Mouse (Mus musculus) megakaryocyte, embryonic 14.5 days (primary cell): ENCODE results near the gene Tsen2.

Experiments used
- FLI1 ChIP-seq: IDR thresholded peaks from 2 replicates; pipeline ENCODE4 v1.6.1; 2012; ENCODE audit warnings: low read length, inconsistent platforms, mixed read lengths
- GATA1 ChIP-seq: IDR thresholded peaks from 3 replicates; pipeline ENCODE4 v1.6.1; 2012; ENCODE audit warnings: mixed read lengths, low read length, inconsistent platforms, borderline replicate concordance

DNA sequence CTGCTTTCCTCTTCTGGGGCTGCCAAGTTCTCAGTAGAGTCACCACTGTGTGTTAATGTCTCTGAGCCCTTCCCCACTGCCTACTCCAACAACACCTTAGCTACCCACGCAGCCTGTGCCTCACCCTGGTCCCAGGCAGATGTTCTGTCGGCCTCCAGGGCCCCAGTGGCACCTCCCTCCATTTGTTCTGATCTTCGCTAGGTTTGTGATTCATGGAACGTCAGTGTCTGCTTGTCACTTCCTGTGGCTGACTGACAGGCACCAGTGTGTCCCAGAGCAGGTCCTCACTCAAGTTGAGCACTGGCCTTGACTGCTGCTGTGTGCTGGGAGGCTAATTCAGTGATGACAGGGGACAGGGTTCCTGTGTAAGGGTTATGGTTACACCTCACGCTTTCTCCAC, 32.9 kb downstream of the Tsen2 start:
- TF ChIP-seq GATA1 (no peak), FLI1 (no peak)
